Mouse (Mus musculus): Measurements from ENCODE around the gene Cript. TPM values are rescaled to one million over a fixed set of nuclear protein-coding genes. Genes with fewer than 3 reads are reported as not detected.

The Cript gene
- total RNA-seq (2015) (88.1 and 94.9 TPM in 2 replicates), total RNA-seq (2017) (50.2 and 60.3 TPM in 2 replicates)

DNA sequence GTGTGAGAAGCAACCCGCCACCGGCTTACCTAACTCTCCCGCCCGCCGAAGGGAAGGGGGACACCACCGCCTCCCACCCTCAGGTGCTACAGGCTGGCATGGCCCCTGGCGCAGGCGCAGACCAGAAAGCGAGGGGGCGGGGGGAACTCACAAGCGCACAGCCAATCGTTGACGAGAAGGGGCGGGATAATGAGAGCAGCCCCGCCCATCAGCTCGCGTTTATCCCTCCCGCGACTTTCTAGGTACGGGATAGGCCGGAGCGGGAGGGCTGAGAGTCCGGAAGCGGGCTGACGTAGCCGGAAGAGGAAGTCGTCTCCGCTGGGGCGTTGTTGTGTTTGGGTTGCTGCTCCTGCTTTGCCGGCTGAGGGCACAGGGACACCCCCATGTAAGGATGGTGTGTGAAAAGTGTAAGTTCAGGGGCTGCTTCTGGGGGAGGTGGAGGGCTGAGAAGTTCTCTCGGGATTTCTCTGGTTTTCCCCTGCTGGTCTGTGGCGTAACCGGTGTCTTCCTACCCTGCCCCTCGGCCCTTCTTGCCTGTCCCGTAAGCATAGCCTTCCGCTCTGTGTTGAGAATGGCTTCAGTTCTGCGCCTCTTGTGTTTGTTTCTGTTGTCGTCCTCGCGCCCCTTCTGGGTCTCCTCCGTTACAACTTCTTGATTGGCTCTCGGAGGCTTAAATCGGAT is at the start of gene Cript, which contains the start of gene Pigf:
Cript (plus strand) TSS at position 282 of the 681 bp plus-strand sequence.
Pigf (minus strand) TSS at position 138 of the 681 bp plus-strand sequence.
- peak; percentile 98 for ATAC-seq (replicated peaks; ENCODE audit: poor library complexity)

DNA sequence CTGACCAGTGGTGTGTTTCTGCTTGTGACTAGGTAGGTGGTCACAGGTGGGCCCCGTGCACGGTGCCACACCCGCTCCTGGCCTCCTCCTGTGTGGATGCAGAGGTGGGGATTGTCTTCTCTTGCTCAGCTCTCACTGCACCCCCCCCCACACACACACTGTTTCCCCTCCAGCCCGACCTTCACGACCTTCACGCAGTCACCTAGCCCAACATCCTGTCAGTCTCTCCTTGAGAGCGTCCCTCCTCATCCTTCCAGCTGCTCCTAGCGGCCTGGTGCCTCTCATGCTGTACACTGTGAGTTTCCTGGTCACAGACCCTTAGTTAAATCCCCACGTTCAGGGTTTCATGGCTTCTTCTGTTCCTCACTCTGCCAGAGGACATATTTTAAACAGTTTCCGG is 49.0 kb upstream of the Cript start:
- no peak for ATAC-seq (replicated peaks; ENCODE audit: poor library complexity)

DNA sequence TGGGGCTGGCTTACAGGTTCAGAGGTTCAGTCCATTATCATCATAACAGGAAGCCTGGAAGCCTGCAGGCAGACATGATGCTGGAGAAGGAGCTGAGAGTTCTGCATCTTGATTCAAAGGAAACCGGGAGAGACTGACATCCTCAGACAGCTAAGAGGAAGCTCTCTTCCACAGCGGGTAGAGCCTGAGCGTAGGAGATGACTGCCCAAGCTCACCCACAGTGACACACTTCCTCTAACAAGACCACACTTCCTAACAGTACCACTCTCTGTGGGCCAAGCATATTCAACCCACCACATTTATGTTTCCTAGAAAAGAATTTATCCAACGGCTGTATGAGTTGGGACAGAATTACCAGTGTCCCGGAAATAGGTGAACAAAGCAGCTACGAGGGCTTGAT is 46.9 kb upstream of the Cript start:
- ATAC-seq (replicated peaks; ENCODE audit: poor library complexity), result peak; percentile 92

DNA sequence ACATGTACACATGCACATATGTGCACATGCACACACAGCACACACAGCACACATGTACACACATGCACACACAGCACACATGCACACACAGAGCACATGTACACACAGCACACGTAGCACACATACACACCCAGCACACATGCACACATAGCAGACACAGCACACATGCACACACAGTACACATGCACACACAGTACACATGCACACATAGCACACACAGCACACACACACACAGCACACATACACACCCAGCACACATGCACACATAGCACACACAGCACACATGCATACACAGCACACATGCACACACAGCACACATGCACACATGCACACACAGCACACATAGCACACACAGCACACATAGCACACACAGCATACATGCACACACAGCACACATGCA is 44.1 kb upstream of the Cript start:
- no peak for ATAC-seq (replicated peaks; ENCODE audit: poor library complexity)

DNA sequence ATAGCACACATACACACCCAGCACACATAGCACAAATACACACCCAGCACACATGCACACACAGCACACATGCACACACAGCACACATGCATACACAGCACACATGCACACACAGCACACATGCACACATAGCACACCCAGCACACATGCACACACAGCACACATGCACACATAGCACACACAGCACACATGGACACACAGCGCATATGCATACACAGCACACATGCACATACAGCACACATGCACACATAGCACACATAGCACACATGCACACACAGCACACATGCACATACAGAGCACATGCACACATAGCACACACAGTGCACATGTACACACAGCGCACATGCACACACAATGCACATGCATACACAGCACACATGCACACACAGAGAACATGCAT is 43.6 kb upstream of the Cript start:
- ATAC-seq (replicated peaks; ENCODE audit: poor library complexity), result no peak

DNA sequence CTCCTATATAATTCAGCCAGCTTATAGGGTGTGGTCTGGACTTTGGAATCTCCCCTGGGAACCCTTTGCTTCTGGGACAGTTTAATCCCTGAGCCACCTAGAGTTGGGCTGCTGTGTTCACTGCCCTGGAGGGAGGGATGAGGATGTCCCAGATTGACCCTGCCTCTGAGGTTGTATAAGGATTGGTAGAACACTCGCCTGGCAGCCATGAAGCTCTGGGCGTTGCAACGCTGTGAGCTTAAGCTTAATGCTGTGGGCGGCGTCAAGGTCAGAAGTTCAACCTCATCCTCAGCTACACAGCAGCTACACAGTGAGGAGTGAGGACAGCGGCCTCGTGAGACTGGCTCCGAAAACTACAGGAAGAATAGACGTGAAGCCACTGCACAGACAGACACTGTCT is 42.9 kb upstream of the Cript start:
- no peak for ATAC-seq (replicated peaks; ENCODE audit: poor library complexity)

DNA sequence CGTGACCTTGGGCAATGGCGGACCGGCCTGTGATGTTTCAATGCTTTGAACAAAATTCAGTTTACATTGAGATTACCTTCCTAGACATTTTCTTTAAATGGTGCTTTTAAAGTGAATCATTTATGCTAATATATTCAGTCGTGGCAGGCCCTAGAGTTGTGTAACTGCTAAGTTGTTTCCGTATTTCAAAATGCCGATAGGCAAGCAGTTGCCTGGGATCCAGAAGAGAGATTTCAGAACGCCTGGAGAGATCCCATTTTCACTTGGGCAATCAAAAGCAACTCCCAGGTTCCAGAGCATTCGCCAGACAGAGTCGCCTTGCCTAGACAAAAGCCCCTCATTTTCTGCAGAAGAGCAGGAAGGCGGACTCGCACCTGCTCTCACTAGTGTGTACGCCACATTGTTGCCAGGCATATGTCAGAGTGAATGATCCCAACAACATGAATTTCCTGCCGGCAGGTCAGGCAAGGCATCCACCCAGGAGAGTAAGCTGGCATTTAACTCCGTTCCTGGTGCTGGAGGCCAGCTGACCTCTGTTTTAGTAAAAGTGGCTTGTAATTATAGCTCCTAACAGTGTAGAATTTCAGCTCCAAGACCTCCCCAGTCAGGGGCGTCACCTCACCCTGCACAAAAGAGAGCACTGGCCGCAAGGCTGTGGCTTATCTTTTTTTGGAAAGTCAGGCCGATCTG is 38.8 kb upstream of the Cript start:
- 0 out of 2 replicates have a peak, but pooled peaks have one; percentile 42 for ATAC-seq (replicated peaks; ENCODE audit: poor library complexity)

DNA sequence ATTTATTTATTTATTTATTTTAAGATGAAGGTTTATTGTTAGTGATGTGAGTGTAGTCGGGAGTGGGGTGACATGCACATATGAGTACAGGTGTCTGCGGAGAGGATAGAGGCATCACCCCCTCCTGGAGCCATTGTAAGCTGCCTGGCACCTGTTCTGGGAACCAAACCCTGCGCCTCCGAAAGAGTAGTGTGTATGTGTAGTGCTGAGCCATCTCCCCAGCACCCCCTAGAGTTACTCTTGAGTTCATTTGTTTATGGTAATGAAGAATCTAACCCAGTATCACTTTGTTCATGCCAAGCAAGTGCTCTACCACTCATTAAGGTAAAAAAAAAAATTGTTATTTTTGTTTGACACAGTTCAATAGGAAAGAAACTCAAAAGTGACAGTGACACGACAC is 37.2 kb upstream of the Cript start:
- ATAC-seq (replicated peaks; ENCODE audit: poor library complexity), result no peak

DNA sequence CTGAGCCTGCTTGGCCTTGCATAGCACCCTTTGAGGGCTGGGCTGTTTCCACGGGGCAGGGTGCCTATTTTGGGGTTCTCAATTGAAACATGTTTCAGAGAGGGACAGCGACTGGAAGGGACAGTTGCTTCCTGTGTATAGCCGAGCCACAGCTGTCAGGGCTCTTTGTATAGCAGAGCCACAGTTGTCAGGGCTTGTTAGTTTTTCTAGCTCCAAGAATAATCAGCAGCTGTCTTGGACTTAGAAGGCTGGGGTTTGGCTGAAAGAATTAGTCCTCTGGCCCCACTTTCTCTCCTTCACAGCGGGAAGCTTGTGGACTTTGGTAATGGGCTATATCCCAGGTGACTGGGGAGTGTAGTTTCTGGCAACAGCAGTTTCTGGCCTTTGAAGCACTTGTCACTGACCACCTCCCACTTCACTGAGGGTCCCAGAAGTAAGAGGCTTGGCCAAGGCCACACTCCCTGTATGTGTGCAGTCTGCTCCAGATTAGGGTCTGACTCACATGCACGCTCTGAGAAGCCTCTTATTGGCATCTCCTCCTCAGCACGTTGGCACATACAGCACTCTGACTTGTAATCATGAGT is 36.7 kb upstream of the Cript start:
- no peak for ATAC-seq (replicated peaks; ENCODE audit: poor library complexity)

DNA sequence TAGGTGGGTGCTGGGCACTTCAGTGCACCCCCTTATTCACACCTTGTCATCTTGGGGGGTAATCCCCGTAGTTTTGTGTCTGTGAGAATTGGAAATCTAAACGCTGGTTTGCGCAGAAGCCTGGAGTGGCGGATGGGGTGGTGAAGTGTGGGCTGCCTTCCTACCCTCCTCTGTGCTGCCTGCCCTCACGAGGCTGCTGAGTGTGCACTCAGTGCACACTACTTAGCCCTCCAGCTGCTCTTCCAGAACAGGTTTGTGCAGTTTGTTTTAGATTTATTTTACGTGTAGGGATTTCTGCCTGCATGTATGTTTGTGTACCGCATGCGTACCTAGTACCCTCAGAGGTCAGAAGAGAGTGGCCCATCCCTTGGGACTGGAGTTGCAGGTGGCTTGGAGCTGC is 34.0 kb upstream of the Cript start:
- no peak for ATAC-seq (replicated peaks; ENCODE audit: poor library complexity)

DNA sequence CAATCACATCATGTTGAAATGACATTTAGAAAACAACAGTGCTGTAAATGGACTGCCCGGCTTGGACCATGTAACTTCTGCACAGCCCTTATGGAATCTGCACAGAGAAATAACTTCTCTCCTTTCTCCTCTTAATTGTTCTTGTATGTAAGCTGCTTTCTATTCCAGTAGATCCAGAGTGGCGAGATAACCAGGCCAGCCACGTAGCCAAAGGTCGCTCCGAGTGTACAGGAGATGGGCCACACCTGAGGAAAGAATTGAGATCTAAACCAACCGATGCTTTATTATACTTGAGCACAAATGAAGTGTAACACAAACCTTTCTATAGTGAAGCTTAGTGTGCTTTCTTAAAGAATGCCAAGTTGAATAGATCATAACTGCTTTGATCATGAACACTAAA is 28.0 kb upstream of the Cript start:
- ATAC-seq (replicated peaks; ENCODE audit: poor library complexity), result no peak

DNA sequence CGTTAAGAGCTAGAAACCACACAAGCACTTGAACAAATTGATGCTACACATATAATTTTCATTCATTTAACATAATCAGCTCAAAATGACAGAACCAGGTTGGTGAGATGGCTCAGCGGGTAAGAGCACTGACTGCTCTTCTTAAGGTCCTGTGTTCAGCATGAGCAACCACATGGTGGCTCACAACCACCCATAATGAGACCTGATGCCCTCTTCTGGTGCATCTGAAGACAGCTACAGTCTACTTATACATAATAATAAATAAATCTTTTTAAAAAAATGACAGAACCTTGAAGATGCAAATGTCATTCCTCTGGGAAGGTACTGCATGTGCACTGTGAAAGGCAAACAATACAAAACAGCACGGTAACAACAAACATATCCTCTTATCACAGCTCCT is 16.4 kb upstream of the Cript start:
- ATAC-seq (replicated peaks; ENCODE audit: poor library complexity), result no peak

DNA sequence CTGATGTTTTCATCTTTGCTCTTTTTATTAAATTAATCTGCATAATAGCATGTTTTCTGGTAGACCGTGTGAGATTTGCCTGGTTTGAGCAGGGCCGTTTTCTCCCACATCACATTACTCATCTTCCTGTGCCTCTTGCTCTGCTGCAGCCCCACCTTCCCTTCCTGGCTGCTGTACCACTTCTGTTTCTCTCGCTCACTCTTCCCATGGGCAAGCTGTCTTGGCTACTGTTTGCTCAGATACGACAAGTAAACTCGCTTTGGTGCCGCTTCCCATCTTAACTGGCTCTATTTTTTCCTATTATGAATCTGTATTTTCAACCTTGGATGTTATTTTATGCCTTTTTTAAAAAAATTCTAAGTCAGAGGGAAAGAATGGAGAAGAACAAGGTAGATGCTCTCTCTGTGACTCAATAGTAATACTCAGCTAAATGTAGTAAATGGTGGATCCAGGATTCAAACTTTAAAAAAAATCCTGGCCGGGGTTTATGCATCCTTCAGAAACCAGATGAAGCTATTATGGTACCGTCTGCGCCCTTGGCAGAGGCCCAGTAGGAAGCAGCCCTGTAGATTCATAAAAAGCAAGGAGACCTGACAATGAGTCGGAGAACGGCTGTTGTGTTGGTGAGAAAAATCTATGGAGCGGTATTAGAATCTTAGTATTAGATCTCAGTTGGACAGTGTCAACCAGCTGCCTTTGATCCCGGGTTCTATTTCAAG is 13.9 kb upstream of the Cript start:
- no peak for ATAC-seq (replicated peaks; ENCODE audit: poor library complexity)

DNA sequence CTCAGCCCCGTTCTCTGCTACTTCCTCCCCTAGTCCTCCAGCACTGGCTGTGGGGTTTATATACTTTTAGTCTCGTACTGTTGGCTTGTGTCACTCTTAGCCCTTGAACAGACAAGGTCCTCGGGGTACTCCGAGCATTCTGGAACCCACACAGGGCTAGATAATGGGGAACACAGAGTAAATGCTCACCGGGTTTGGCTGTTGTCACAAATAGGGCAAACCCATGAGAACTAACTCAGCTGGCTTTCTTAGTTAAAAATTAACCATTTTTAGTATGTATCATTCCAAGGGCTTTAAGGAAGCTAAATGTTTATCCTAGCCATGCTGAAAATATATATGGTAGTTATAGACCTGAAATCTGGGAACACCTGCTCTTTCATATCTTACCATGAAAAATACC is 5.7 kb upstream of the Cript start:
- ATAC-seq (replicated peaks; ENCODE audit: poor library complexity), result no peak

DNA sequence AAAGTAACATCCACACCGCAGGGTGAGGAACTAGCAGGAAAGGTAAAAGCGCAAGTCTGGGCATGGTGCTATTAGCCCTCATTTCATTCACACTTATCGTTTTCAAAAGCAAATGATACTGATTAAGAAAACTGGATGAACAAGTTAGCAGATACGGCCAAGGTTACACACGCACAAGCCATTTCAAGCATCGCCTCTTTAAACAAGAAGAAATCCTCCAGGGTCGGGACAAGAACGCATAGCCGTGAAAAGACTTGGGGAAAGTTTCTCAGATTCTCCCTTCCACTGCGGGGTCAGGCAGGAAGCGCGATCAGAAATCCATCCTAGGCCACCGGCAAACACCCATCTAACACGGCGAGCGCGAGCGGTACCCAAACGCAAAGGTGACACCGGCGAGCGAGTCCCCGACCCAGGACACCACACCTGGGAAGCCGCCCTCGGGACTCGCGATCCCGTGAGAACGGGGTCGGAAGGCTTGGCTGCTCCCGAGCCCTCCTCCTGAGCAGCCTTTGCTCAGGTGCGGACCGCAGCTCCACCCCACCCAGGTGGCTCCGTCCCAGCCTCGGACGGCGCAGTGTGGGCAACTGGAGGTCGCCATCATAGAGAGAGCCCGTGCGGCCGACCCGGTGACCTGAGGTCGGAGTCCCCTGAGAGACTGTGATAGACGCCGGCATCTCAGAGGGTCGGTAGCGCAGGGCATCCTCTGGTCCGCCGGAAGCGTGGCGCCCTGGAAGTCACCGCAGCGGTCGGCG is 683 bp upstream of the Cript start:
- 0 out of 2 replicates have a peak, but pooled peaks have one; percentile 0 for ATAC-seq (replicated peaks; ENCODE audit: poor library complexity)

DNA sequence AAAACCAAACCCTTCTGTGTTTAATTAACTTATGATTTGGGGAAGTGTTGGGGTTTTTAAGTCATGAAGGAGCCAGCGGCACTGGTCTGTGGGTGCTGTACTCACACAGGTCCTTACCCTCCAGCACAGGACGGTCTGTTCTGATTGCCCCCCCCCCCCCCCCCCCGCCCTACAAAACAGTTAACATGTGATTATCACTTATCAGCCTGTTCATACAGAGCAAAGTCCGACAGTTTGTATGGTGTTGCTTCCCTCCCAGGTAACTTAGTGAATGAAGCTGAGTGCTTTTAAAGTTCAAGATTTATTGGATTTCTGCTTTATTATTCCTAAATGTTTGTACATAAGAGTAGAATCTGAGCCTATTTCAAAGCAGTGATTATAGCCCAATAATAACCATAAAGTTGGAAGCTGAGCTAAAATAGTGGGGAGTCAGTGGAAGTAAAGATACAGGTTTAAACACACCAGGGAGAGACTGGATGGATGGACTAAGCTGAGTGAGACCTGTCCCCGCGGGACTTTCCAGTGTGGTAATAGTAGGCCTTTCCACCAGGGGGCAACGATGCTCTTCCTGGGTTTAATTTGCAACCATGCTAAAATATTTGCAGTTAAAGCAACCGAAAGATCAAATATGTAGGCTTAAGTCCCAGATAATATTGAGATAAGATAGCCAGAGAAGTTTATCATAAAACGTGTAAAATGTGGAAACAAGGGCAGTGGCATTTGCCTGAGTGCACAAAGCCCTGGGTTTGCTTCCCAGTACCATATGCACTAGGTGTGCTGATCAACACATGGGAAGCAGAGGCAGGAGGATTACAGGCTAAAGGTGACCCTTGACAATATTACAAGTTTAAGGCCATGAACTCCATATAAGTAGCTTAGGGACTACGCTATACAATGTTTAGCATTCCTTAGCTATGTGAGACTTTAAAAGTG is 11.1 kb downstream of the Cript start:
- peak; percentile 95 for ATAC-seq (replicated peaks; ENCODE audit: poor library complexity)

DNA sequence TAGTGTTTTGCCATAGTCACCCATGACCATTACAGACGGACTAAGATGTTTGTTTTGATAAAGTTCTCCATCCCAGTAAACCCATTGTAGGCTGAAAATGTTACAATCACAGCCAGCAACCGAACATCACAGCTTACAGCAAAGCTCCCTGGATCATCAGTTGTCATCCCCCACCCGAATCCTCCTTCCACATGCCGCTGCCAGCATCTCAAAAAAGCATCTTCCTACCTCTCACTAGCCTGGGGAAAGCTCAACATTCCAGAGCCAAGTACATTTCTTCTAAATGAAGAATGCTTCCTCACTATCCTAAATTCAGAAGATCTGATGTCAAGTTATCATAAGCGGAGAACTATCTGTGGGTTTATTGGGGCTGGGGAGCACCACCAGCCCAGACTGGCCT is 13.1 kb downstream of the Cript start:
- ATAC-seq (replicated peaks; ENCODE audit: poor library complexity), result no peak

DNA sequence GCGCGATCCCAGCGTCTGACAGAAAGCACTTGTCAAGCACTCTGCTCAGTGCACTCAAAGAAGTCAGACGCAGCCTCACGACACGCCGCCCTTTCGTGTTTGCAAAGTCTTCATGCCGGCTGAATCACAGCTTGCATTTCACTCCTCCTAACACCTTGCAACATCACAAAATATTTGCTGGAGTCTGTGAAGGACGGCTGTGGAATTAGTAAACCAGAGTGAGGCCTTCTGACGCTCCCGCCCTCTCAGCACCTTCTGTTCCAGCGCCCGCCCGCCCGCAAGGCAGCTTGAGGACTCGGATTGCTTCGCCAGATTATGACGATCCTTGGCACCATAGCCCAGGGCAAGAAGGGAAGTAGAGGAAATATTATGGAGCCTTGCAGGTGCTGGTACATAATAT is 16.4 kb downstream of the Cript start:
- no peak for ATAC-seq (replicated peaks; ENCODE audit: poor library complexity)

DNA sequence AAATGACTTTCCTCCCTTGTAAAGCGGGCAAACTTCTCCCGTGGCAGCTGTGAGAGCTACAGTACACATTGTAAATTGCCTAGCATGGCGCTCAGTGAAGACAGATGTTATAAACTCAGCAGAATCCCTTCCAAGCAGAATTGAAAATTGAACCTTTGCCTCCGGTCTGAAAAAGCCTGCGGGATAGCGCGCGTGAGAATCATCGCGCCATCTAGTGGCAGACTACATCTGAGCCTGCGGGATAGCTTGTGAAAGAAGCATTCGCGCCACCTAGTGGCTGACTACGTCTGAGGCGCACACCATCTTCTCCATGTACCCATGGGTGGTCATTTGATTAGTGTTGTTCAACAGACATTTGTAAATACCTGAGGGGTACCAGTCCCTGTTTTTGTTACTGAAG is 19.0 kb downstream of the Cript start:
- ATAC-seq (replicated peaks; ENCODE audit: poor library complexity), result peak; percentile 100

DNA sequence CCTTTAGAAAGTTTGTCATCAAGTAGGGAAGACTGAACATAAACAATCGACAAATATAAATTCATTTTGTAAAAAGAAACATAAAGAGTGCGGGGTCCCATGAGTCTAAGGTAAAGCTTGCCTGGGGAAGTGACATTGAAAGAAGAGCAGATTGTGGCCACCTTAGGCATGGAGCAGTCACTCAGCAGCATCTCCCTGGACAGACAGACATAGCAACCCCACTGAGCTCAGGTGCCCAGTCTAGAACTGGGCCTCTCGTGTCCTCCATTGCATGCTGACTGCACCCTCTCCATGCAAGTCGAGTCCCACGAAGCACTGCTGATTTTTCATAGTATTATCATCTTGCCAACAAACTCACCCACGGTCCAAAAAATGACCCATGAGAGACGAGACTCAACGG is 19.4 kb downstream of the Cript start:
- ATAC-seq (replicated peaks; ENCODE audit: poor library complexity), result no peak
